8 mouse cellular contexts compared by ENCODE assay signal in the genomic region with DNA sequence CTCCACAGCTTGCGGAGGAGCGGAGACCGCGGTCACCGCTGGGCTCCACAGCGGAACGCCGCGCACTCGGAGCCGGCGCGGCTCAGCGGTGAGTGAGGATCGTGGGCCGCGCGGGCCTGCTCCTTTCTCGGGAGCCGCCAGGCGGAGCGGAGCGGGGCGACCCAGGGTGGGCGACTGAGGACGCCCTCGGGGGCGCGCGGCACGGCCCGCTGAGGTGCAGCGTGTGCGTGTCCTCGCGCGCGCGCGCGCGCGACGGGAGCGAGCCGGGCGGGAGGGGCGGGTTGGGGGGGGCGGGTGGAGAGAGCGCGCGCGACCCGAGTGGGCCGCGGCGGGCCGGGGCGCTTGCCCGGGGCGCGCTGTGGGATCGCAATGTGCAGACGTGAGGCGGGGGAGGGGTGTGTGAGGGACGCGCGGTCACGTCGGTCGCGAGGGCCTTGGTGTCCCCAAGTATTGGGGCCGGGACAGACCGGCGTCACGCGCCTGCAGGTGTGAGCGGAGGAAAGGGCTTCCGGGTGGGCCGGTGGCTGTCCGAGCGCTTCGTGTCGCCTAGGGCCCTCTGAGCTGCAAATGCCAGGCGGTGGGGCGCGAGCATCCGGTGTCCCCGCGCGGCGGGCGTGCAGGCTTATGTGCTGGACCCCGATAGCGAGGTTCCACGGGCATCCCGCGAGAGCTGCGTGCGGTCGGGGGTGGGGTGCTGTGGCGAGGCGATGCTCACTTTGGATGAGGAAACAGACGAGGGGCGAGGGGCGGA. TPM values are rescaled to one million over a fixed set of nuclear protein-coding genes. Genes with fewer than 3 reads are reported as not detected.
A peak's percentile ranks its signal among the peaks of the same experiment; 100 is the strongest.
DNase-seq lines count a peak whose midpoint lies in the region; ATAC-seq lines count a peak whose summit lies in the region.

No protein-coding gene starts in this region.

- peak overlapping the region; percentile 90 for H3K9ac ChIP-seq in hindbrain, embryonic 15.5 days

- H3K4me3 ChIP-seq in hindbrain, embryonic 15.5 days = peak overlapping the region; percentile 90
- H3K4me3 ChIP-seq in megakaryocyte, embryonic 14.5 days (replicated peaks) = peak overlapping the region; percentile 98

- intact Hi-C loops in left cerebral cortex, postnatal 14 days (cut with DNase I) = loop anchor here (2.0 kb wide), 1 partner anchor 87 kb away; no protein-coding TSS in a partner anchor

- no peaks in the 10 kb centered on the region for H3K9me3 ChIP-seq in hindbrain, embryonic 15.5 days
- H3K9me3 ChIP-seq in megakaryocyte, embryonic 14.5 days = no peaks in the 10 kb centered on the region

- H3K4me2 ChIP-seq in hindbrain, embryonic 15.5 days = peak overlapping the region; percentile 90

- under 1% methylated on average over 77 of the region's 106 CpGs for WGBS in hindbrain, embryonic 15.5 days

- peak; percentile 73 for DNase-seq in T-cell, adult 2 months (ENCODE audit: low spot score)
- DNase-seq in cerebellum, postnatal 36 days = peak; percentile 60 to 67
- DNase-seq in gastrocnemius, adult 18-20 months (ENCODE audit: low spot score) = peak; percentile 51
- peak; percentile 65 to 83 for DNase-seq in left cerebral cortex, postnatal 14 days (ENCODE audit: low spot score in 2 of 2)
- peak; percentile 85 for DNase-seq in right cerebral cortex, postnatal 14 days
- no peak for DNase-seq in adipocyte (ENCODE audit: low spot score)

- peaks cover 36% of the 10 kb centered on the region for H3K4me1 ChIP-seq in hindbrain, embryonic 15.5 days (replicated peaks)
- peaks cover 39% of the 10 kb centered on the region for H3K4me1 ChIP-seq in megakaryocyte, embryonic 14.5 days

- peak; percentile 48 for ATAC-seq in hindbrain, embryonic 15.5 days (ENCODE audit: low FRiP score, low read depth)

- peak overlapping the region; percentile 94 for H3K27ac ChIP-seq in hindbrain, embryonic 15.5 days (replicated peaks)

- no peaks in the 10 kb centered on the region for H3K27me3 ChIP-seq in hindbrain, embryonic 15.5 days
- H3K27me3 ChIP-seq in megakaryocyte, embryonic 14.5 days (replicated peaks) = no peaks in the 10 kb centered on the region

- no peaks in the 10 kb centered on the region for H3K36me3 ChIP-seq in hindbrain, embryonic 15.5 days
- peaks cover 3% of the 10 kb centered on the region for H3K36me3 ChIP-seq in megakaryocyte, embryonic 14.5 days (replicated peaks; ENCODE audit: low read length)

RNA-seq across cellular contexts. Expression of gene Tnrc6b, which starts 0.5 kb away (rescaled TPM):
- total RNA-seq in gastrocnemius, adult 18-20 months (2021) = 10 to 100 TPM; 43.7 to 48.2 TPM
- polyA plus RNA-seq in hindbrain, embryonic 15.5 days (2015; fragmentation: Nextera tagmentation; extraction: Ambion mirVana) = 31.7 and 37.6 TPM in 2 replicates
- total RNA-seq in left cerebral cortex, postnatal 14 days (2021) = 100 to 1,000 TPM; 127 to 131 TPM
- polyA plus RNA-seq in megakaryocyte, embryonic 14.5 days (2012; ENCODE audit: insufficient read depth, low replicate concordance) = 19.3 and 32.0 TPM in 2 replicates

RNA-seq across cellular contexts. Expression of gene Fam83f, which starts 39.9 kb away (rescaled TPM):
- under 1 TPM; 0.09 to 0.17 TPM for total RNA-seq in gastrocnemius, adult 18-20 months (2021)
- 0.09 and 0.35 TPM in 2 replicates for polyA plus RNA-seq in hindbrain, embryonic 15.5 days (2015; fragmentation: Nextera tagmentation; extraction: Ambion mirVana)
- under 1 TPM; 0.37 to 0.53 TPM for total RNA-seq in left cerebral cortex, postnatal 14 days (2021)
- polyA plus RNA-seq in megakaryocyte, embryonic 14.5 days (2012; ENCODE audit: insufficient read depth, low replicate concordance) = 0.64 and 1.1 TPM in 2 replicates
